Mouse (Mus musculus) bone marrow macrophage, adult 2 months (primary cell): ENCODE results near the gene Clec3a.

Experiments
- CTCF ChIP-seq: IDR thresholded peaks from 2 replicates; pipeline ENCODE4 v1.5.1; 2012; ENCODE audit warnings: low read depth, mild to moderate bottlenecking, low read length, moderate library complexity
- POLR2A ChIP-seq: IDR thresholded peaks from 2 replicates; pipeline ENCODE4 v1.6.1; 2012; ENCODE audit warnings: mild to moderate bottlenecking, low read depth, low read length, borderline replicate concordance

DNA sequence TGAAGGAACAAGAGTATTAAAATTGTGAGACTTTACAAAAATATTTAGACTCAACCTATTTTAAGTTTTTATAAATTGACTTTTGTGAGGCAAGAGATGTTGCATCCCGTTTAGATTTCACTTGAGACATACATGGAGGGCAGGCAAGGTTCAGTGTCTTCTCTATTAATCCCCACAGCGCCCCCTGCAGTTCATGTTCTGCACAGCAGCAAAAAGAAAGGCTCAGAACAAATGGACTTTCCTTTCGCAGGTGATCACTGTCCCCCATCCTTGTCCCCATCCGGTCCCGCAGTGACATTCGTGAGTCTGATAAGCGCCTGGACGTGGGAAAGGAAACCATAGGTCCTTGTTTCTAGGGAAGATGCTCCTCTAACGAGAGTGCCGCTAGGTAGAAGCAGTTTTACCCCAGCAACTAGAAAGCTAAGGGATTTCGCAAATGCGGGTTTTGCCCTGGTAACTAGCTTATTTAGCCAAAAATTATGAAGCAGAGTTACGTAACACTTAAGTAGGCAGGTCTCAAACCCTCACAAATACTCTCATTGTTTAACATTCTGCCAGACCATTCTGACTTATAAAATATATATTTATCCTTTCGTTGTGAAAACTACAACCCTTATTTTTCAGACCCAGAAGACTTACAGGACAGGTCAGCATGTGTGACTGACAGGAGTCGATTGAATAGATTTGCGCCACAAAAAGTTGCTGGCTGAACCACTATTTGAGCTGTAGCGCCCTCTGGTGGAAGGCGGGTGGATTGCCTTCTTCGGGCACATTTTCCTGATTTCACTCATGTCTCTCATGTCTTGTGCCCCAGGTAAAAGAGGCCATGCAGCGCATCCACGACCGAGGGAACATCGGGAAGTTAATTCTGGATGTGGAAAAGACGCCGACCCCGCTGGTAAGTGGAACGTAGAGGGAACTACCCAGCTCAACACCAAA, 48.6 kb upstream of the Clec3a start:
- TF ChIP-seq CTCF (peak; percentile 89), POLR2A (no peak)
